Mouse (Mus musculus) liver, embryonic 14.5 days (tissue): Measurements from ENCODE around the gene Gm20683.

Source experiments
- CTCF ChIP-seq: IDR thresholded peaks from 2 replicates; pipeline ENCODE4 v1.5.1; 2016; ENCODE audit warnings: antibody characterized with exemption, low read depth, control low read depth
- EP300 ChIP-seq: IDR thresholded peaks from 2 replicates; pipeline ENCODE4 v1.6.1; 2016; ENCODE audit warnings: antibody characterized with exemption, low read depth

DNA sequence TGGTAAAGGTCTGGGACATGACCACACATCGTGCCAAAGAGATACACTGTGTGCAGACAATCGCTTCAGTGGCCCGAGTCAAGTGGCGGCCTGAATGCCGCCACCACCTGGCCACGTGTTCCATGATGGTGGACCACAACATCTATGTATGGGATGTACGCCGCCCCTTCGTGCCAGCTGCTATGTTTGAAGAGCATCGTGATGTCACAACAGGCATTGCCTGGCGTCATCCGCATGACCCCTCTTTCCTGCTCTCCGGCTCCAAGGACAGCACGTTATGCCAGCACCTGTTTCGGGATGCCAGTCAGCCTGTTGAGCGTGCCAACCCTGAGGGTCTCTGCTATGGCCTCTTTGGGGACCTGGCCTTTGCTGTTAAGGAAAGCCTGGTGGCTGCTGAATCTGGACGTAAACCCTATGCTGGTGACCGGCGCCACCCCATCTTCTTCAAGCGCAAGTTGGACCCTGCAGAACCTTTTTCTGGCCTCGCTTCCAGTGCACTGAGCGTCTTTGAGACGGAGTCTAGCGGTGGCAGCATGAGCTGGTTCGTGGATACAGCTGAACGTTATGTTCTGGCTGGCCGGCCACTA is 15.5 kb downstream of the Gm20683 start:
- no peak for TF ChIP-seq CTCF
- TF ChIP-seq EP300 = no peak
